Mouse (Mus musculus) thymus, adult 2 months (tissue): ENCODE measurements around the gene Gadd45b. TPM values are rescaled to one million over a fixed set of nuclear protein-coding genes. Genes with fewer than 3 reads are reported as not detected.

Source experiments
- DNase-seq: peaks from one replicate; pipeline ENCODE4 v3.0.0; 2021
- H3K27ac ChIP-seq: fragments of 200-500 bp; 2 replicates; pipeline ENCODE4 v1.5.1; 2012; ENCODE audit warnings: low read length, control low read depth; ENCODE audit not compliant: control insufficient read depth, insufficient read depth
- H3K27me3 ChIP-seq: fragments of 200-500 bp; 2 replicates; pipeline ENCODE4 v1.6.1; 2012; ENCODE audit warnings: mild to moderate bottlenecking, low read length, moderate library complexity, mixed read lengths; ENCODE audit not compliant: control insufficient read depth, insufficient read depth
- H3K36me3 ChIP-seq: fragments of 200-500 bp; 2 replicates; pipeline ENCODE4 v1.6.1; 2012; ENCODE audit warnings: mild to moderate bottlenecking, low read length, moderate library complexity; ENCODE audit not compliant: control insufficient read depth, insufficient read depth
- H3K4me1 ChIP-seq: fragments of 200-500 bp; replicated peaks from 2 replicates; pipeline ENCODE4 v1.6.1; 2012; ENCODE audit warnings: low read length; ENCODE audit not compliant: control insufficient read depth, insufficient read depth
- H3K4me3 ChIP-seq: fragments of 200-500 bp; 2 replicates; pipeline ENCODE4 v1.5.1; 2012; ENCODE audit warnings: mild to moderate bottlenecking, low read length, control low read depth, moderate library complexity; ENCODE audit not compliant: control insufficient read depth, insufficient read depth
- CTCF ChIP-seq: fragments of 200-500 bp; IDR thresholded peaks from 2 replicates; pipeline ENCODE4 v1.5.1; 2012; ENCODE audit warnings: mild to moderate bottlenecking, control low read depth, low read length, moderate library complexity, borderline replicate concordance; ENCODE audit not compliant: control insufficient read depth, poor library complexity, insufficient read depth; ENCODE audit errors: extremely low read depth
- POLR2A ChIP-seq: fragments of 200-500 bp; IDR thresholded peaks from 2 replicates; pipeline ENCODE4 v1.6.1; 2012; ENCODE audit warnings: mild to moderate bottlenecking, low read length, control low read depth, moderate library complexity; ENCODE audit not compliant: control insufficient read depth, poor library complexity, insufficient read depth; ENCODE audit errors: extremely low read depth
- WGBS: fragments of 180-500 bp; shearing (Covaris S2); methylation state at CpG from one replicate; pipeline ENCODE4 v1.1.7; 2018; 5-methylcytosine and 5-hydroxymethylcytosine counted together
- polyA plus RNA-seq: library from polyadenylated mRNA; depleted of rRNA; stranded (reverse); fragments of >200 nt; gene quantifications from 2 replicates; pipeline ENCODE4 v1.2.3, GENCODE M21; 2012

Gadd45b gene
- polyA plus RNA-seq, 1 experiment = 53.2 TPM

DNA sequence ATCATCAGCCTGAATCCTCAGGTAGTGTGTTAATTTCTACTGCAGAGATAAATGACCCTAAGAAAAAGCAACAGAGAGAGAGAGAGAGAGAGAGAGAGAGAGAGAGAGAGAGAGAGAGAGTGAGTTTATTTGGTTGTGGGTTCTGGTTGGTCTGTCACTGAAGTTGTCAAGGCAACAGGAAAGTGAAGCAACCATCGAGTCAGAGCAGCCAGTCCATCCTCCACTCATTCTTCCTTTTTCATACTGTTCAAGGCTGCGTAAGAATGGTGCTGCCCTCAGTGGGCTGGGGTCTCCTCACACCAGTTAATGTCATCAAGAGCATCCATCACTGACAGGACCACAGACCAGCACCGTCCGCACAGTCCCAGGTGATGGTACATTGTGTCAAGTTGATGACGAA lies 14.4 kb downstream of the Gadd45b start:
- no peak for DNase-seq
- no peak overlapping the region for H3K27ac ChIP-seq
- no peaks in the 10 kb centered on the region for H3K36me3 ChIP-seq
- 80% methylated on average over 5 of the region's 5 CpGs for WGBS
- peaks cover 2% of the 10 kb centered on the region; the same call in 1 of the 2 replicates for H3K27me3 ChIP-seq
- TF ChIP-seq POLR2A = no peak
- no peak for TF ChIP-seq CTCF
- peaks cover 25% of the 10 kb centered on the region for H3K4me1 ChIP-seq
- H3K4me3 ChIP-seq = no peak overlapping the region

DNA sequence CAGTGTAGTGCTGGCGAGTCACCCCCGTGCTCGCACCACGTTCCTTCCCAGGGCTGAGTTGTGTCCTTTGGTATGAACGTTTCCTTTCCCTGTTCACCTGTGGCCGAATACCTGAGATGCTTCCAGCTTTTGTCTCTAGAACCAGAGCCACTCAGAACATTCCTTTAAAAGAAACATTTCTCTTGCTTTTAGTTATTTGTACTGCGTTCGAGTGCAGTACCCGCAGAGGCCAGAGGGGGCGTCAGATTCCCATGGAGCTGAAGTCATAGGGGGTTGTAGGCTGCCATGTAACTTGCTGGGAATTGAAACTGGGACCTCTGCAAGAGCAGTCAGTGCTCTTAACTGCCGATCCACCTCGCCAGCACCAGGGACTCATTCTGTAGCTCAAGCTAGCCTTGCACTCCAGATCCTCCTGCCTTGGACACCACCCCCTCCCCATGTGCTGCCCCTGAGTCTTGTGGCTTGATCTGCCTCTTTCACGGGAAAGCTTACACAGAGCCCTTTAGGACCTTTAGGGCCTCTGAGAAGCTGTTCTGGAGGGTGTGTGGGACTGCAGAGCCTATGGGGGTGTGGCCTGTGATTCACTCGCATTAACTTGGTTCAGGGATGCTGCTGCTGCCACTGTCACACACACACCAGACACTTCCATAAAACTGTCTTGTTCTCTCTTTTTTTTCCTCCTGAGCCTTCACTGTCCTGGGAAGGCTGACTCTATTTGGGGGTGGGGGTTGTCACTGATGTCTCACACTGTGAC lies 17.0 kb downstream of the Gadd45b start:
- Histone ChIP-seq H3K27ac (no peak overlapping the region), H3K4me3 (no peak overlapping the region), H3K4me1 (peaks cover 7% of the 10 kb centered on the region; the same call in 1 of the 2 replicates), H3K36me3 (no peaks in the 10 kb centered on the region), H3K27me3 (no peaks in the 10 kb centered on the region)
- DNase-seq = no peak
- peak; percentile 58; the same call in 1 of the 2 replicates for TF ChIP-seq CTCF
- TF ChIP-seq POLR2A = no peak
- WGBS = 80% methylated on average over 14 of the region's 14 CpGs

DNA sequence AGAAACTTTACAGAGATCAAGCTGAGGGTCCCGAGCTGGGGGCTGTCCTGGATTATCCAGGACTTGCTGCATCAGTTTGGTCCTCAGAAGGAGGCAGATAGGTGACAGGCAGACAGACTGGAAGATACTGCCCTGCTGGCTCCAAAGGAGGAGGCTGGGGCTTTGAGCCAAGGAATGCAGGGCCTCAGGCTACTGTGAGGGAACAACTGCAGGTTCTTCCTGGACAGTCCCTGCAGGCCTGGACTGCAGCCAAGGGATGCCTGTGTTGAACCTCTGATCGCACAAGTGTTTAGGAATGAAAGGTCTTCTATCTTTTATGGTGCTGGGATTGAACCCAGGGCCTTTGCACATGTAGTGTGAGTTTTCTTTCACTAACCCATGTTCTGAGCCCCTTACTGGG lies 17.9 kb downstream of the Gadd45b start:
- Histone ChIP-seq H3K4me3 (no peak overlapping the region), H3K27ac (no peak overlapping the region), H3K4me1 (peaks cover 11% of the 10 kb centered on the region), H3K27me3 (no peaks in the 10 kb centered on the region), H3K36me3 (no peaks in the 10 kb centered on the region)
- 77% methylated on average over 2 of the region's 2 CpGs for WGBS
- TF ChIP-seq CTCF = no peak
- TF ChIP-seq POLR2A = no peak
- DNase-seq = no peak

DNA sequence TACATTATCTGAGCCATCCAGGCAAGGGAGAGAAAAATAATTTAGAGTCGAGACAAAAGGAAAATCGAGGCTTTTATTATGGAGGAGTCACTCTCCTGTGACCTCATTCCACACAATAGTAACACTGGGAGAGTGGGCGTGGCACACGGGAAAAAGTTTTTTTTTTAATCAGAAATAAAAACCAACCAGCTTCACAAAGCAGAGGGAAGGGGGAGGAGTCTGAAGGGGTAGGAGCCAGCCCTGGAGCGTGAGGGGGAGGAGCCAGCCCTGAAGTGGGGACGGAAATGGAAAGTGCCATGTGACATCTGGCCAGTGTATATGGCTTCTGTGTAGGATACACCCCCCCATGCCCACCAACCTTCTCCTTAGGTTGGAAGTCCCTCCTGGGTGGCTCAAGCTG lies 18.7 kb downstream of the Gadd45b start:
- no peak overlapping the region for H3K4me3 ChIP-seq
- H3K4me1 ChIP-seq = peaks cover 8% of the 10 kb centered on the region
- no peaks in the 10 kb centered on the region for H3K27me3 ChIP-seq
- no peak for TF ChIP-seq CTCF
- TF ChIP-seq POLR2A = no peak
- 24% methylated on average over 6 of the region's 6 CpGs for WGBS
- H3K27ac ChIP-seq = no peak overlapping the region
- no peak for DNase-seq
- H3K36me3 ChIP-seq = no peaks in the 10 kb centered on the region

DNA sequence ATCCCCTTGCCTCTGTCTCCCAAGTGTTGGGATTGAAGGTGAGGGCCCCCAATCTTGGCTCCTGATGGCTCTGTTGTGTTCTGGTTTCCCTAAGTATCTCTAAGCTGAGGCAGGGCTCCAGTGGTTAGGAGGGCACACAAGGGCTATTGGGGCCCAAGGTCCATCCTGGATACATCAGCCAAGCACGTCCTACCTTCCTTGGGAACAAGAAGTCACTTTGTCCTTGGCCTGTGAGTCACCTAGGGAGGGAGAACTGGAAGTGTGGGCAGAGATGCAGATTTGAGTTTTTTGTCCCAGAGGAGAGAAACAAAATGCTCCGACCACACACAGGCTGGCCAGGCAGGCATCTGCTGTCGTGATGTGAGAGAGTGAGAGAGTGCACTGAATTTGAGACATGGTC lies 19.2 kb downstream of the Gadd45b start:
- TF ChIP-seq POLR2A (no peak), CTCF (no peak)
- DNase-seq = no peak
- Histone ChIP-seq H3K27ac (no peak overlapping the region), H3K4me3 (no peak overlapping the region), H3K27me3 (no peaks in the 10 kb centered on the region), H3K4me1 (peaks cover 8% of the 10 kb centered on the region), H3K36me3 (no peaks in the 10 kb centered on the region)
- WGBS = 89% methylated on average over 3 of the region's 3 CpGs

DNA sequence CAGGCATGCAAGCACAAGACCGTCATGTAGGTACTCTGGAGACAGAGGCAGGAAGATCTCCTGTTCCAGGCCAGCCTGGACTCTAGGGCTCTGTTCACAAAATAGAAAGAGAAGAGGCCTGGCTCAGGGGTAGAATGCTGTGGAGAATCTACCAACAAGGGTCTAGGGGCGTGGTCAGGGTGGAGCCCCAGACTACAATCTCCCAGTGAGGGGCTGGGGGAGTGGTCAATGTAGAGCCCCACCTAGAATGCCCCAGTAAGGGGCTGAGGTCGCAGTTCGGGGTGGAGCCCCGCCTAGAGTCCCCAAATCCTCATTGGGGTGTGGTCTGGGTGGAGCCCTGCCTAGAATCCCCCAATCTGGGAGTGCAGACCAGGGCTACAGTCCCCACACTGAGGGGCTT lies 20.4 kb downstream of the Gadd45b start:
- H3K4me3 ChIP-seq = no peak overlapping the region
- H3K27ac ChIP-seq = no peak overlapping the region
- H3K4me1 ChIP-seq = peaks cover 8% of the 10 kb centered on the region
- H3K27me3 ChIP-seq = no peaks in the 10 kb centered on the region
- TF ChIP-seq CTCF (no peak), POLR2A (no peak)
- 90% methylated on average over 5 of the region's 5 CpGs for WGBS
- H3K36me3 ChIP-seq = no peaks in the 10 kb centered on the region
- no peak for DNase-seq

DNA sequence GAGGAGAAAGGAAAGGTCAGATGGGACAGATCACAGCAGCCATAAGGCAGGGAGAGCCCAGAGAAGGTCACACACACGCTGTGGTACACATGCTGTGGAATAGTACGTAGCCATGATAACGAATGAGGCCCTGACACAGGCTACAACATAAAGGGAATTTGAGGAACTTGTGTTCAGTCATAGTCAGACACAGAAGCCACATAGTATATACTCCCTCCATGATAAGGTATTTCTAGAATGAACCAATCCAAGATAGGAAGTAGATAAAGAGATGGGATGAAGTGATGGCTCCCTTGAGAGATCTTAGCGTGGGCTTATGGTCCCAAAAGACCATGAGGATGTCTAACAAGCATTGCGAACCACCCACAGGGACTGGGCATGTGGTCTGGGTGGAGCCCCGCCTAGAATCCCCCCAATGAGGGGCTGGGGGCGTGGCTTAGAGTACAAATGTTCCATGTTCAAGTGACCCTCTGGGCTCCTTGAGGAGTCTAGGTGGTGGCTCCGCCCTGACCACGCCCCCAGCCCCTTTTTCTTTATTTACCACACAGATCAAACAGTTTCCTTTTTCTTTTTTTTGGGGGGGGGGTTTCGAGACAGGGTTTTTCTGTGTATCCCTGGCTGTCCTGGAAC lies 22.0 kb downstream of the Gadd45b start:
- no peaks in the 10 kb centered on the region for H3K27me3 ChIP-seq
- WGBS = 77% methylated on average over 10 of the region's 10 CpGs

More for the DNA sequence above, 22.0 kb downstream of the Gadd45b start:
- no peak for DNase-seq
- Histone ChIP-seq H3K4me1 (peaks cover 18% of the 10 kb centered on the region), H3K36me3 (no peaks in the 10 kb centered on the region), H3K4me3 (no peak overlapping the region), H3K27ac (no peak overlapping the region)
- no peak for TF ChIP-seq CTCF
- TF ChIP-seq POLR2A = no peak
